Mouse (Mus musculus) subcutaneous adipose tissue, adult 2 months (tissue): ENCODE measurements around the gene Yae1d1. TPM values are rescaled to one million over a fixed set of nuclear protein-coding genes. Genes with fewer than 3 reads are reported as not detected.

Experiments used
- polyA plus RNA-seq: library from polyadenylated mRNA; depleted of rRNA; stranded (reverse); fragments of >200 nt; gene quantifications from 2 replicates; pipeline ENCODE4 v1.2.3, GENCODE M21; 2012; ENCODE audit warnings: low replicate concordance; rRNA removed

Gene Yae1d1
- 10.4 and 16.6 TPM in 2 replicates for polyA plus RNA-seq

GRCm38 (mm10) chr13:17992697-17993514, at the start of gene Yae1d1:
Yae1d1 (minus strand) TSS chr13:17993349.

GRCm38 (mm10) chr13:17944078-17944917, 48.9 kb downstream of the Yae1d1 start, which contains the start of gene Rala:
Rala (minus strand) TSS chr13:17944239.

Other genes starting within 250 kb of the Yae1d1 start
- gene Cdk13, start 188.3 kb downstream of the Yae1d1 start, polyA plus RNA-seq: 20.4 and 35.8 TPM in 2 replicates
- gene Rala, start 49.1 kb downstream of the Yae1d1 start, polyA plus RNA-seq: 18.6 and 24.6 TPM in 2 replicates